Mouse (Mus musculus): ENCODE measurements around the gene Skida1.

DNA sequence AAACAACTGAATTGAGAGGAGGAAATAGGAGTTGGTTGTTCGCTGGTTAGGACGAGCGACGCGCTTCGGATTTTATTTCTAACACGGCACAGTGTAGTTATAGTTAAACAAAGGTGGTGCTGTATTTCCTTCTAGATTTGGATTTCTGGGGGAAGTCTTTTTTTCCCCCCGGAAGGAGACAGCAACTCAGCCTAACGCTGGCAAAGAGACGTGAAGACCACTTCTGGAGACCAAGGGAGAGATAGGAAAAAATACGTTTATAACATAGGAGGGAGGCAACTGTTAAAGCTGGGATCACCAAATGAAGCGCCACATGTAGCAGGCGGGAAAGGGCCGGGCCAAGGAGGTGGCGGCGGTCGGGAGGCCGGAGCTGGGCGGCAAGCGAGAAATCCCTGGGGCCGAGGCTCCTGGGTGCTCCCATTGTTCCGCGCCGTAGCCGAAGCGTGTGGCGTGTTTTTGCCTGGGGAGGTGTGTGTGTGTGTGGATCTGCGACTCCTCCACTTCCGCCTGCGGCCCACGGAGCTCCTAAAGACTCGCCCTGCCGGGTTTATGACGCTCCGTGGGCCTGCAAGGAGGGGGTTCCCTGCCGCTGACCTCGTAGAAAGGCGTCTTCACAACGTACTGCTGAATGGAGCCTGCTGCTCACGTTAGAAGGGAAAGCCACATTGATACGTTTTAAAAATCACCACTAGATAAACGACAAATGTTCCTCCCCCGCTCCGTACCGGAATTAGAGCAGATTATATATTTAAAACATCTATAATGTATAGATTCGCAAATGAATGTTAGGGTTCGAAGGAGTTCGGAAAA is 8.7 kb upstream of the Skida1 start:
- TF ChIP-seq CTCF (IDR thresholded peaks at IDR 0.05; ENCODE audit: extremely low read depth, insufficient read depth, low read length) = no peak
- 0 out of 2 replicates have a peak, but pooled peaks have one; percentile 7 for TF ChIP-seq POLR2A (IDR thresholded peaks at IDR 0.05; ENCODE audit: extremely low read depth, insufficient read depth, low read length)
